Mouse (Mus musculus): ENCODE measurements around the gene Srp54b.
"Not testable (repeated sequence)": the region's sequence is repeated elsewhere in the genome, so short reads cannot be mapped to it uniquely, and the experiment has no call there.

- TF ChIP-seq CTCF (IDR thresholded peaks at IDR 0.05; ENCODE audit: borderline replicate concordance, control insufficient read depth, extremely low read depth, insufficient read depth, low read length, poor library complexity); POLR2A (IDR thresholded peaks at IDR 0.05; ENCODE audit: control insufficient read depth, extremely low read depth, insufficient read depth, low read length, poor library complexity): not testable (repeated sequence)
These were observed 34.2 kb downstream of the Srp54b start for GRCm38 (mm10) chr12:55189127-55189526.
